Mouse (Mus musculus) kidney, embryonic 16.5 days (tissue): Measurements from ENCODE around the gene Por. TPM values are rescaled to one million over a fixed set of nuclear protein-coding genes. Genes with fewer than 3 reads are reported as not detected.

Experiments used
- ATAC-seq: fragments of 200-750 bp; cut with Nextera tagmentation; 2 replicates; pipeline ENCODE4 v1.8.0; 2017; ENCODE audit warnings: moderate TSS enrichment; ENCODE audit not compliant: low FRiP score, low TSS enrichment
- H3K27ac ChIP-seq: fragments of 300-500 bp; sonication (generic); 2 replicates; pipeline ENCODE4 v1.5.1; 2014; ENCODE audit warnings: low read length
- H3K27me3 ChIP-seq: fragments of 300-500 bp; sonication (generic); 2 replicates; pipeline ENCODE4 v1.6.1; 2014; ENCODE audit warnings: low read length, control low read depth, mixed read lengths; ENCODE audit not compliant: insufficient read depth
- H3K36me3 ChIP-seq: fragments of 300-500 bp; sonication (generic); 2 replicates; pipeline ENCODE4 v1.6.1; 2014; ENCODE audit warnings: low read length, control low read depth, mixed read lengths; ENCODE audit not compliant: insufficient read depth
- H3K4me1 ChIP-seq: fragments of 300-500 bp; sonication (generic); 2 replicates; pipeline ENCODE4 v1.6.1; 2014; ENCODE audit warnings: low read length, control low read depth, mixed read lengths; ENCODE audit not compliant: insufficient read depth
- H3K4me2 ChIP-seq: fragments of 300-500 bp; sonication (generic); replicated peaks from 2 replicates; pipeline ENCODE4 v1.6.1; 2014; ENCODE audit warnings: low read depth, low read length
- H3K4me3 ChIP-seq: fragments of 300-500 bp; sonication (generic); 2 replicates; pipeline ENCODE4 v1.5.1; 2014; ENCODE audit warnings: mild to moderate bottlenecking, low read length
- H3K9ac ChIP-seq: fragments of 300-500 bp; sonication (generic); replicated peaks from 2 replicates; pipeline ENCODE4 v1.6.1; 2014; ENCODE audit warnings: low read length
- H3K9me3 ChIP-seq: fragments of 300-500 bp; sonication (generic); 2 replicates; pipeline ENCODE4 v1.6.1; 2016; ENCODE audit warnings: low read length, control low read depth
- WGBS: fragments of 180-500 bp; shearing (Covaris S2); extraction: QIAGEN DNeasy Blood & Tissue Kit; methylation state at CpG from one replicate; pipeline ENCODE4 v1.1.7; 2014; 5-methylcytosine and 5-hydroxymethylcytosine counted together
- polyA plus RNA-seq: library from polyadenylated mRNA; unstranded; fragments of >200 nt; fragmentation: Nextera tagmentation; extraction: Ambion mirVana; gene quantifications from 2 replicates; pipeline ENCODE4 v1.2.1, GENCODE M21; 2015

Gene Por
- polyA plus RNA-seq, 1 experiment from 2014 or later = 106 TPM

- Histone ChIP-seq H3K36me3 (no peaks in the 10 kb centered on the region), H3K9me3 (no peaks in the 10 kb centered on the region; the same call in 1 of the 2 replicates), H3K27ac (no peak overlapping the region), H3K4me1 (peaks cover 31% of the 10 kb centered on the region), H3K4me2 (no peak overlapping the region), H3K27me3 (no peaks in the 10 kb centered on the region), H3K9ac (no peak overlapping the region), H3K4me3 (no peak overlapping the region)
- no peak for ATAC-seq
- WGBS = 61% methylated on average over 2 of the region's 2 CpGs
Measured at GRCm38 (mm10) chr5:135670881-135671280, 1.0 kb downstream of the Por start.

- no peaks in the 10 kb centered on the region for H3K9me3 ChIP-seq
- no peak overlapping the region for H3K4me2 ChIP-seq
- H3K9ac ChIP-seq = no peak overlapping the region
- H3K27ac ChIP-seq = no peak overlapping the region
- WGBS = 66% methylated on average over 4 of the region's 4 CpGs
- H3K4me3 ChIP-seq = no peak overlapping the region
- H3K36me3 ChIP-seq = no peaks in the 10 kb centered on the region
- no peak for ATAC-seq
- H3K27me3 ChIP-seq = no peaks in the 10 kb centered on the region
- peaks cover 34% of the 10 kb centered on the region for H3K4me1 ChIP-seq
Measured at GRCm38 (mm10) chr5:135672509-135672908, 2.7 kb downstream of the Por start.

GRCm38 (mm10) chr5:135672980-135673379 is 3.1 kb downstream of the Por start:
- no peaks in the 10 kb centered on the region for H3K27me3 ChIP-seq
- H3K9me3 ChIP-seq = no peaks in the 10 kb centered on the region
- no peak overlapping the region for H3K9ac ChIP-seq
- ATAC-seq = no peak
- WGBS = 66% methylated on average over 5 of the region's 5 CpGs
- H3K4me2 ChIP-seq = no peak overlapping the region
- peaks cover 34% of the 10 kb centered on the region for H3K4me1 ChIP-seq
- no peak overlapping the region for H3K4me3 ChIP-seq
- H3K36me3 ChIP-seq = no peaks in the 10 kb centered on the region
- no peak overlapping the region for H3K27ac ChIP-seq

DNA sequence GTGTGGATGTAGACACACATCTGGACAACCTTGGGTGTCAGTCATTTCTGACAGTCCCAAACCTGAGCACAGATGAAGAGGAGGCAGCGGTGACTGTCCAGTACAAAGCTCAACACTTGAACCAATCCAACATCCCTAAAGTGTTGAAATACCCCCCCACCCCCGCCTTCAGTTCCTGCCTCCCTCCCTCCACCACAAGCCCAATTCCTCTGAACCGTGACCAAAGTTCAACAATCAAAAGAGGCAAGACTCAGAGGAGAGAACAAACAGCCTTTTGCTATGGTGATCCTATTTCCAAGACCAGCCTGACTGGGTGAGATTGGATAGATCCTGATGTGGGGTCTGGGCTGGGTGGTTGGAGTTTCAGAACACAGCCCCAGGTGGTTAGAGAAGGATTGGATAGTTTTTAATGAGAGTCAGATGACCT is 4.5 kb downstream of the Por start:
- Histone ChIP-seq H3K4me2 (peak overlapping the region; percentile 16; the same call in 1 of the 2 replicates), H3K4me3 (no peak overlapping the region), H3K4me1 (peaks cover 34% of the 10 kb centered on the region), H3K9me3 (no peaks in the 10 kb centered on the region), H3K27ac (peak overlapping the region; percentile 40; the same call in 1 of the 2 replicates), H3K9ac (no peak overlapping the region), H3K36me3 (no peaks in the 10 kb centered on the region), H3K27me3 (no peaks in the 10 kb centered on the region)
- 16% methylated on average over 3 of the region's 3 CpGs for WGBS
- ATAC-seq = peak; percentile 86

DNA sequence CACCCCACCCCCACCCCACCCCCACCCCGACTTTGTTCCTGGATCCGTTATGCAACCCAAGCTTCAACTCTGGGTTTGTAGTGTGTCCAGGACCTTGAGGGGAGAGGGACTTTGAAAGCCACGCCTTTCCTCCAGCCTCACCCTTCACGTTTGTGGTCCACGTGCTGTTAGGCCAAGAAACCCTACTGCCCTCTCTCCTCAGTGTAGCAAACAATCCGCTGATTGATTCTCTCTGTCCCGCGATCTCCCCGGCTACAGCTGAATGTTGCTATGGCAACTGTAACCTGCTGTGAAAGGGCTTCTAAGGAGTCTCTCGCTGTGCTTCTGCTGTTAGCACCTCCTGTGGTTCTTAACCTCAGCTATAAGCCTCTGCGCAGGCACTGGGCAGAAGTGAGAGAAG is 5.0 kb downstream of the Por start:
- Histone ChIP-seq H3K4me1 (peaks cover 34% of the 10 kb centered on the region), H3K4me3 (no peak overlapping the region), H3K4me2 (peak overlapping the region; percentile 16), H3K36me3 (no peaks in the 10 kb centered on the region), H3K9me3 (no peaks in the 10 kb centered on the region), H3K27ac (peak overlapping the region; percentile 40), H3K27me3 (no peaks in the 10 kb centered on the region), H3K9ac (peak overlapping the region; percentile 1; the same call in 1 of the 2 replicates)
- ATAC-seq = peak; percentile 55
- WGBS = 4% methylated on average over 11 of the region's 11 CpGs

DNA sequence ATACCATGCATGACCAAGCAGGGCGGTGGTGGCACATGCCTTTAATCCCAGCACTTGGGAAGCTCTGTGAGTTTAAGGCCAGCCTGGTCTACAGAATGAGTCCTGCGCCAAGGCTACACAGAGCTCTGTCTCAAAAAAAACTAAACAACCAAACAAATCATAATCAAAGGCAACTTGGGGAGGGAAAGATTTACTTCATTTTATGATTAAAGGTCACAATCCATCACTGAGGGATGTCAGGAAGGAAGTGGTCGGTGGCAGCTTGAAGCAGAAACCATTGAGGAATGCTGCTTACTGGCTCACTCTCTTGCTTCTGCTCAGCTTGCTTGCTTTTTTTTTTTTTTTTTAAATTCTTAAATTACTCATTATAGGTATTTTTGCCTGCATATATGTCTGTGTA is 6.9 kb downstream of the Por start:
- Histone ChIP-seq H3K27me3 (no peaks in the 10 kb centered on the region), H3K4me3 (no peak overlapping the region), H3K36me3 (no peaks in the 10 kb centered on the region), H3K9me3 (no peaks in the 10 kb centered on the region), H3K4me2 (no peak overlapping the region), H3K4me1 (peaks cover 28% of the 10 kb centered on the region), H3K9ac (no peak overlapping the region), H3K27ac (no peak overlapping the region)
- 42% methylated on average over 3 of the region's 3 CpGs for WGBS
- no peak for ATAC-seq

DNA sequence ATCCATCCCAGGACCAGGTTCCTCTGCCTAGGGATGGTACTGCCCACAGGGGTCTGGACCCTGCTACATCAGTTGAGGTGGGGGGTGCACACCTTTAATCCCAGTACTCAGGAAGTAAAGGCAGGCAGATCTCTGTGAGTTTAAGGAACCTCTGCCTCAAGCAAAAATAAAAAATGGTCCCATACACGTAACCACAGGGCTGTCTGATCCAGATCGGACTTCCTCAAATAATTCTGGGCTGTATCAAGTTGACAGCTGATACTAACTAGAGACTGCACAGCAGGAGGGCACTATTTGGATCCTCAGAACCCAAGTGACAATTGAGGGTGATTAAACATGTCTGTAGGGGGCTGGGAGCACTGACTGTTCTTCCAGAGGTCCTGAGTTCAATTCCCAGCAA is 7.4 kb downstream of the Por start:
- Histone ChIP-seq H3K4me3 (no peak overlapping the region), H3K27me3 (no peaks in the 10 kb centered on the region), H3K4me2 (no peak overlapping the region), H3K36me3 (no peaks in the 10 kb centered on the region), H3K27ac (no peak overlapping the region), H3K4me1 (peaks cover 28% of the 10 kb centered on the region), H3K9me3 (no peaks in the 10 kb centered on the region), H3K9ac (no peak overlapping the region)
- ATAC-seq = no peak
- 78% methylated on average over 2 of the region's 2 CpGs for WGBS

DNA sequence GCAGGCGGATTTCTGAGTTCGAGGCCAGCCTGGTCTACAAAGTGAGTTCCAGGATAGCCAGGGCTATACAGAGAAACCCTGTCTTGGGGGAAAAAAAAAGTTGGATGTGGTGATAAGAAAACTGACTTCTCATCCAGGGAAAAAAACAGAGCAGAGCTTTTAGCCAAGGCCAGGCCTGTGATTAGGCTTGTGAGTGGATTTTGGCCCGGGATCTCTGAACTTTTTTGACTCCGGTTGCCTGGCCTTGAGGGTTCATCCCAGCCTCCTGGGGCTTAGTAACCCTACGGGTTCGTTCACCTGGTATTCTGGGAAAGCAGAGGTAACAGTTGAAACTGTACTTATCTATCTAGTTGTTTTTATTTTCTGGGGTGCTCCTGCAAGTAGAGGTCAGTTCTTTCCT is 8.6 kb downstream of the Por start:
- H3K4me2 ChIP-seq = no peak overlapping the region
- H3K27me3 ChIP-seq = no peaks in the 10 kb centered on the region
- no peak overlapping the region for H3K9ac ChIP-seq
- 95% methylated on average over 6 of the region's 6 CpGs for WGBS
- H3K27ac ChIP-seq = no peak overlapping the region
- H3K9me3 ChIP-seq = no peaks in the 10 kb centered on the region
- ATAC-seq = no peak
- no peaks in the 10 kb centered on the region for H3K36me3 ChIP-seq
- H3K4me1 ChIP-seq = peaks cover 27% of the 10 kb centered on the region
- no peak overlapping the region for H3K4me3 ChIP-seq

GRCm38 (mm10) chr5:135680967-135681545 is 11.2 kb downstream of the Por start:
- WGBS = 81% methylated on average over 6 of the region's 6 CpGs

GRCm38 (mm10) chr5:135682009-135682408 is 12.2 kb downstream of the Por start:
- Histone ChIP-seq H3K27ac (no peak overlapping the region), H3K9me3 (no peaks in the 10 kb centered on the region), H3K4me1 (no peaks in the 10 kb centered on the region), H3K4me2 (no peak overlapping the region), H3K36me3 (no peaks in the 10 kb centered on the region), H3K27me3 (no peaks in the 10 kb centered on the region), H3K9ac (no peak overlapping the region), H3K4me3 (no peak overlapping the region)
- WGBS = 90% methylated on average over 5 of the region's 5 CpGs
- no peak for ATAC-seq

More at GRCm38 (mm10) chr5:135680967-135681545, 11.2 kb downstream of the Por start:
- H3K4me1 ChIP-seq = peaks cover 1% of the 10 kb centered on the region; the same call in 1 of the 2 replicates
- H3K9me3 ChIP-seq = no peaks in the 10 kb centered on the region
- no peak for ATAC-seq
- no peaks in the 10 kb centered on the region for H3K36me3 ChIP-seq
- no peak overlapping the region for H3K4me2 ChIP-seq
- no peak overlapping the region for H3K9ac ChIP-seq
- no peak overlapping the region for H3K27ac ChIP-seq
- no peak overlapping the region for H3K4me3 ChIP-seq
- H3K27me3 ChIP-seq = no peaks in the 10 kb centered on the region
